Mouse (Mus musculus) c-Kit-positive CD71-negative TER-119-negative erythroid progenitor cells, embryonic 14.5 days (primary cell): ENCODE data around the gene Olfr690.
A peak's percentile ranks its signal among the peaks of the same experiment; 100 is the strongest.
"Not testable (repeated sequence)": the region's sequence is repeated elsewhere in the genome, so short reads cannot be mapped to it uniquely, and the experiment has no call there.

ENCODE experiments used
- DNase-seq: peaks from one replicate; pipeline ENCODE4 v3.0.0-alpha.2; 2013; ENCODE audit warnings: low read depth

The Olfr690 gene

GRCm38 (mm10) chr7:105334004-105334403 is at the start of gene Olfr690:
TSS of gene Olfr690 (minus strand) at chr7:105334104.
- DNase-seq = no peak

- DNase-seq = no peak
Measured at GRCm38 (mm10) chr7:105380329-105380728, 46.4 kb upstream of the Olfr690 start.

GRCm38 (mm10) chr7:105374866-105375265 is 41.0 kb upstream of the Olfr690 start, which contains the start of gene Gm5901:
TSS of gene Gm5901 (plus strand) at chr7:105375038.
- DNase-seq = no peak

- no peak for DNase-seq
Measured at GRCm38 (mm10) chr7:105373976-105374375, 40.1 kb upstream of the Olfr690 start.

GRCm38 (mm10) chr7:105373509-105373908 is 39.6 kb upstream of the Olfr690 start:
- no peak for DNase-seq

- DNase-seq = peak; percentile 24
Measured at GRCm38 (mm10) chr7:105372912-105373311, 39.0 kb upstream of the Olfr690 start.

GRCm38 (mm10) chr7:105368521-105368920 is 34.6 kb upstream of the Olfr690 start:
- DNase-seq = no peak

- DNase-seq = no peak
Measured at GRCm38 (mm10) chr7:105367930-105368329, 34.0 kb upstream of the Olfr690 start, which contains the start of gene Olfr692. TSS of gene Olfr692 (plus strand) at chr7:105368230.

GRCm38 (mm10) chr7:105367268-105367667 is 33.4 kb upstream of the Olfr690 start:
- DNase-seq = no peak

GRCm38 (mm10) chr7:105361713-105362112 is 27.8 kb upstream of the Olfr690 start:
- no peak for DNase-seq

GRCm38 (mm10) chr7:105356487-105356886 is 22.6 kb upstream of the Olfr690 start:
- not testable (repeated sequence) for DNase-seq

GRCm38 (mm10) chr7:105356064-105356463 is 22.2 kb upstream of the Olfr690 start:
- not testable (repeated sequence) for DNase-seq

- DNase-seq = no peak
Measured at GRCm38 (mm10) chr7:105342752-105343151, 8.8 kb upstream of the Olfr690 start.

GRCm38 (mm10) chr7:105342170-105342569 is 8.3 kb upstream of the Olfr690 start, which contains the start of gene Olfr691:
TSS of gene Olfr691 (minus strand) at chr7:105342270.
- no peak for DNase-seq

GRCm38 (mm10) chr7:105325302-105325701 is 8.6 kb downstream of the Olfr690 start:
- no peak for DNase-seq

- DNase-seq = no peak
Measured at GRCm38 (mm10) chr7:105310865-105311264, 23.0 kb downstream of the Olfr690 start, which contains the start of gene Olfr689. TSS of gene Olfr689 (plus strand) at chr7:105311165.

- no peak for DNase-seq
Measured at GRCm38 (mm10) chr7:105290051-105290450, 43.9 kb downstream of the Olfr690 start.

GRCm38 (mm10) chr7:105287795-105288194 is 46.1 kb downstream of the Olfr690 start, which contains the start of gene Olfr688:
TSS of gene Olfr688 (plus strand) at chr7:105288095.
- no peak for DNase-seq
